Mouse (Mus musculus): Measurements from ENCODE around the gene Ctso.

- TF ChIP-seq POLR2AphosphoS2 (IDR thresholded peaks at IDR 0.05; ENCODE audit: insufficient read length, low read depth) (no peak), MAX (IDR thresholded peaks at IDR 0.05; ENCODE audit: low read depth) (no peak), TCF12 (IDR thresholded peaks at IDR 0.05; ENCODE audit: insufficient read depth, poor library complexity, severe bottlenecking) (no peak), POLR2A (IDR thresholded peaks at IDR 0.05; ENCODE audit: insufficient read length, low read depth) (no peak), MYOG (IDR thresholded peaks at IDR 0.05; ENCODE audit: control insufficient read depth in 1 of 3, insufficient read depth in 1 of 3, insufficient read length in 2 of 3, low read depth in 2 of 3) (no peak)
Observed at GRCm38 (mm10) chr3:81929073-81929472, 3.3 kb upstream of the Ctso start.

Data from myocyte (in vitro differentiated cells).